Mouse (Mus musculus) mouse trophoblast stem cell (cell line): ENCODE results near the gene Klrk1.
"Not testable (repeated sequence)": the region's sequence is repeated elsewhere in the genome, so short reads cannot be mapped to it uniquely, and the experiment has no call there.

ENCODE experiments used
- in situ Hi-C, 2 experiments: fragments of 300-500 bp; cut with MseI, MboI; formaldehyde crosslinking; loops; 2 replicates in 1 of 2; 3 replicates in 1 of 2; pipeline ENCODE4 v1.15.1; 2025

Klrk1 gene

DNA sequence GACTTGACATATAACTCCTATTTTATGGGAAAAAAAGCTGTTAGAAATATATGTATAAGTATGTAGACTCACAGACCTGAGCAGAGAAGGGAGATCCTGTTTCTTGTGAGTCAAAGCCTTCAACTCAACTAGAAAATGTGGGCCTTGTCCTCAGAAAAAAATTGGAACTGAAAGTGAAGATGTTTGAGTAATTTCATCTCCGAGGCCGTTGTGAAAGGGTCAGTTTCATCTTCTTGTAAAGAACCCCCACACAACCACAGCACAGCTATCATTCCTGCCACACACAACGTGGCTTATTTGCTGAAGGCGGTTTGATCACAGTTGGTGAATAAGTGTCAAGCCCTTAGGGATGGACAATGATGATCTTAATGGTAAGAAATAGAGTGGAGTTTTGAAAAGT is at the start of gene Klrk1:
Gene Klrk1 (minus strand): TSS at position 130 of the 400 bp plus-strand sequence.
- in situ Hi-C loops, result no loop called here

DNA sequence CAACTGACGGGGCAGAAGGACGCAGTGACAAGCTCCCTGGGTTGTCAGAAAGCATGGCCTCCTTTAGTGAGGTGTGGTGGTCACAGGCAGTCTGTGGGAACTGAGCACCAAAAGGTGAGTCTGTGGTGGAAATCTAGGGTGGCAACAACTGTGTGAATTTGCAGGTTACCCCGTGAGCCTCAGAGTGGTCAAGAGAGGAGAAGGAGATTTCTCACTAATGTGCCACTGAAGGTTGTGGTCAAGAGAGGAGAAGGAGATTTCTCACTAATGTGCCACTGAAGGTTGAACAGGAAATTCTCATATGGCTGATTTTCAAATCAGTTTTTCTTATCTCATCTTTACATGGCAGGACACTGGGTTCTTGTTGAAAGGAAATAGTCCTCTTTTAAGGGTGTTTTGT is 37.6 kb upstream of the Klrk1 start:
- in situ Hi-C loops, result not testable (repeated sequence)

DNA sequence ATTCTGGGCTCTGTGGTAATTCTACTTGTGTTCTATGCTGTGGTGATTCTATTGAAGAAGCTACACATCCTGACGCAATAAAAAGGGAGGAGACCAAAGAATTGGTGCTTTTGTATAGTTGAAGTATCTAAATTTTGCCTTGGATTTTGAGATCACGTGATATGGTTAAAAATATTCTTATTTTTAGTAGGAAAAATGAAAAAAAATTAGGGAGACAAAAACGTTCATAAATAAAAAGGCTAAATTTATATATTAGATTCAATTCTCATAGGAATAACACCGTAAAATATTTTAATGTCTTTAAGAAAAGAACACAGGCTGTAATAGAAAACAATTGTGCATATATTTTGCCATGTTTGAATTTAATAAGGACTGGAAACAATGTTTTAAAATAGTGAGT is 36.9 kb upstream of the Klrk1 start, which contains the start of gene Klrc2:
Gene Klrc2 (minus strand): TSS at position 101 of the 400 bp plus-strand sequence.
- in situ Hi-C loops, result not testable (repeated sequence)

DNA sequence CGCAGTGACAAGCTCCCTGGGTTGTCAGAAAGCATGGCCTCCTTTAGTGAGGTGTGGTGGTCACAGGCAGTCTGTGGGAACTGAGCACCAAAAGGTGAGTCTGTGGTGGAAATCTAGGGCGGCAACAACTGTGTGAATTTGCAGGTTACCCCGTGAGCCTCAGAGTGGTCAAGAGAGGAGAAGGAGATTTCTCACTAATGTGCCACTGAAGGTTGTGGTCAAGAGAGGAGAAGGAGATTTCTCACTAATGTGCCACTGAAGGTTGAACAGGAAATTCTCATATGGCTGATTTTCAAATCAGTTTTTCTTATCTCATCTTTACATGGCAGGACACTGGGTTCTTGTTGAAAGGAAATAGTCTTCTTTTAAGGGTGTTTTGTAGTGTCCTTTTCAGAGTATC is 20.4 kb upstream of the Klrk1 start:
- in situ Hi-C loops, result not testable (repeated sequence)

DNA sequence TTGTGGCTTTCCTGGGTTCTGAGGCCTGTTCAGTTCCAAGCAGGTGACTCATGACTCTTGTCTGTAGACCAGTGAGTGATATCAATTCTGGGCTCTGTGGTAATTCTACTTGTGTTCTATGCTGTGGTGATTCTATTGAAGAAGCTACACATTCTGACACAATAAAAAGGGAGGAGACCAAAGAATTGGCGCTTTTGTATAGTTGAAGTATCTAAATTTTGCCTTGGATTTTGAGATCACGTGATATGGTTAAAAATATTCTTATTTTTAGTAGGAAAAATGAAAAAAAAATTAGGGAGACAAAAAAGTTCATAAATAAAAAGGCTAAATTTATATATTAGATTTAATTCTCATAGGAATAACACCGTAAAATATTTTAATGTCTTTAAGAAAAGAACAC is 19.6 kb upstream of the Klrk1 start, which contains the start of gene Klrc3:
Gene Klrc3 (minus strand): TSS at position 101 of the 400 bp plus-strand sequence.
- in situ Hi-C loops, result not testable (repeated sequence)

DNA sequence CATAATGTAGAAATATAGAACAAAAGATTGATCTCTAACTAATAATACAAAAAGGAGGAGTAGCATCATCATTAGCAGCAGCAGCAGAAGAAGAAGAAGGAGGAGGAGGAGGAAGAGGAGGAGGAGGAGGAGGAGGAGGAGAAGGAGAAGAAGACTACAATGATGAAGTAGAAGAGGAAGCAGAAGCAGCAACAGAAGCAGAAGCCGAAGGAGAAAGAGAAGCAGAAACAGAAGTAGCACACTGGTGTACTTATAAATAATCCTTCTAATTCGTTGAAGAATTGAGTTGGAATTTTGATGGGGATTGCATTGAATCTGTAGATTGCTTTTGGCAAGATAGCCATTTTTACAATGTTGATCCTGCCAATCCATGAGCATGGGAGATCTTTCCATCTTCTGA is 7.4 kb upstream of the Klrk1 start:
- in situ Hi-C loops, result not testable (repeated sequence)

DNA sequence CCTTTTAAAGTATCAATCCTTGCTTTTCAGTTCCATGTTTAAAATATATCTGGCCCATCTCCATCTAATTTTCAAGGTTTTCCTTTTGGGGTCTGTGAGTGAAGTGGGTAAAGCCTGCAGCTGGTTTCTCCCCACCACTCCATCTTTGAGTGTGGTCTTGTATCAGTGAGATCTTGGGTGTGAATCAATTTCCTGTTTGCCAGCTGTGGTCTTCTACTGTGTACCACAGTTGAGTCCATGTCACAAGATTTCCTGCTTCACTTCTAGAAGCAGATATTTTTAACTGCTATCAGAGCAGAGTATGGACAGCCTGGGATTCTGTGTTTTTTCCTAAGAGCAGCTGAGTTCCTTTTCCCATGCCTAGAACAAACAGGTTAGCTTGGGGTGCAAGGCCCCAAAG is 15.3 kb downstream of the Klrk1 start:
- in situ Hi-C loops, result no loop called here

DNA sequence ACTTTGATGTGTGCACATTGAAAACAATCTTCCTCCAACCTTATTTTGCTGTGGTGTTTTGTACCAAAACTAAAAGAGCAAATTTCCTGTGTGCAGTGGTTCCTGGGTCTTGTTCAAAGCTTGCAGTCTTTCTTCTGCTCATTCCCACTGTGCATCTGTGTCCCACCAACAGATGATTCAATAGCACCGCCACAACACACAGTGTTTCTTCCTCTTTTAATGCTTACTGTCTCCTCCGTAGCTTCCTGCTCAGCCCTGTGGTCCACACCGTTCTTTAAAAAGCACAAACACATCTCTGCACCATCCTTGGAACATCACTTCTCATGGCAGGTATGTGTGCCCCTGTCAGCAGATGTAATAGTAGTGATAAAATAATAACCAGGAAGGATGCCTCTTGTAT is 32.2 kb downstream of the Klrk1 start, which contains the start of gene Klrd1:
Gene Klrd1 (plus strand): TSS at position 275 of the 400 bp plus-strand sequence.
- in situ Hi-C loops, result no loop called here

DNA sequence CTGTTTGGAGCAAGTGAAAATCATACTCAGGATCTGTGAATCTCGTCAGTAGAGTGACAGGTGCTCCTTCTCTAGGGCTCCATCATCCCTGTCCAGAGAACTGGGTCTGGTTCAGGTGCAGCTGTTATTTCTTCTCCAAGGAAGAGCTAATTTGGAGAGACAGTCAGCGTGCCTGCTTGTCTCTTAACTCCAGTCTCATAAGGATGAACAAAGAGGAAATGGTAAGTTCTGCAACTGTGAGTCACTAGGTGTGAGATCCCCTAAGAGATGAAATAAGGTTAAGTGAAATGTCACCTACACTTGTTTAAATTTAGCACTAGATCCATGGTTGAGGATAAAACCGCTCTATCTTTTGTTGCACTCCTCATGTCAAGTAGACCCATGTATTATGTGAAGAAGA is 40.6 kb downstream of the Klrk1 start:
- in situ Hi-C loops, result no loop called here

DNA sequence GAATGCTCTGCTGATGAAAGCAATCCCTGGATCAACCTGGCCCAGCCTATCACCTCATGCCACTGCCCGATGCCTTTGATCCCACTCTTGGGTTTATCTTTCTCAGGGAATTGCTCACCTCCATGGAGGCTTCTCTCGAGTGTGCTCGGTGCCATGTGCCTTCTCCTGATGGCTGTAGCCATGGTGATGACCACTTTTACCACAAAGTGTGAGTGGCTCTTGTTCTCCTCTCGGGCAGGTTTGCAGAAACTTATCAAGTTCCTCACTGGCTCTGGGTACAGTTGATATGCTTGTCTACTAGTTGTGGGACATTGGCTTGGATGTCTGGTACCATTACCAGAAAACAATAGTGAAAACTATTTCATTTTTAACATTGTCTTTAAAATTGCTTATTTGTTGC is 41.8 kb downstream of the Klrk1 start:
- in situ Hi-C loops, result no loop called here

DNA sequence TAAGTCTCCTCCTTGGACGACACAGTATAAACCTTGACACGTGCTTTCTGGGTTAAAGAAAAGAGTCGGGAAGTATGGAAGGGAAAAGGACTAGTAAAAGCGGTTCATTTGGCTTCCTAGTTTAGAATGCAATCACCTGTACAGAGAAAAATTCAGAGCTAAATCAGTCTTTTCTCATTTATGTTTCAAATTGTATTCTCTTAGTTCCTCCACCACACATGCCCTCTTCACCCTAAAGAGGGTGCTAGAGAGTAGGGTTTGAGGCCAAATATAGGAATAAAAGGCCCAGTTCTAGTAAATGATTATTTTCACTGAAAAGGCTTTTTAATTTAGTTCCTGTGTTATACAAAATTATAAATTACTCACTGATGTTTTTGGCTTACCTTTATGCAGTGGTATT is 42.4 kb downstream of the Klrk1 start:
- in situ Hi-C loops, result no loop called here

DNA sequence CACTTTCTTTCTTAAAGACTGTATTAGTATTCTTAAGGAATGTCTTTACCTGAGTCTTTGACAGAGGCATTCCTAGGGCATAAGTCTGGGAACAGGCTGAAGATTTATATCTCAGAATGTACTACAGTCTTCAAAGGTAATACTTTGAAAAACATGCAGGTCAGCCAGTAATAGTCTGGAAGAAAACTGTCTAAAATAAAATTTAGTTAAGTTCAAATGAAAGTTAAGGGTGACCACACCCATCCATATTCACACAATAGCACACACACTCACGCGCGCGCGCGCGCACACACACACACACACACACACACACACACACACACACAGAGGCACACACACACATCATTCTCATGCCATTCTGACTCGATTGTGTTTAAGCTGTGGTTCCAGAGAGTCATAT is 46.1 kb downstream of the Klrk1 start, which contains the start of gene Klre1:
Gene Klre1 (plus strand): TSS at position 301 of the 400 bp plus-strand sequence.
- in situ Hi-C loops, result no loop called here

DNA sequence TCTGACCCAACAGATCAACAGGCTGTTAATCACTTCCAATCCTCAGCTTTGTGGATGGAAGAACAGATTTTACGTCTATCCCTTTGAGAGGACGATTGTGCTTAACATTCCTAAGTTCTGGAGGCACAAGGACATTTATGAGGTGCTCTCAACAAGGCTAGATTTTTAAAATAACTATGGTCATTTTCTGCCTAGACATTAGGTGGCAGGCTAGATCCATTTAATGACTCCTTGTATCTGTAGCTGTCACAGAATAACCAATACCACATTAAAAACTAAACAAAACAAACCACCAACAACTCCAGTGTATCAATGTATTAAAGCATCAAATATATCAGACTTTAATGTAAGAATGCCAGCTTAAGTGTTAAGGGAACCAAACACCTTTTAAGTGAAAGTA is 48.3 kb downstream of the Klrk1 start:
- in situ Hi-C loops, result no loop called here

DNA sequence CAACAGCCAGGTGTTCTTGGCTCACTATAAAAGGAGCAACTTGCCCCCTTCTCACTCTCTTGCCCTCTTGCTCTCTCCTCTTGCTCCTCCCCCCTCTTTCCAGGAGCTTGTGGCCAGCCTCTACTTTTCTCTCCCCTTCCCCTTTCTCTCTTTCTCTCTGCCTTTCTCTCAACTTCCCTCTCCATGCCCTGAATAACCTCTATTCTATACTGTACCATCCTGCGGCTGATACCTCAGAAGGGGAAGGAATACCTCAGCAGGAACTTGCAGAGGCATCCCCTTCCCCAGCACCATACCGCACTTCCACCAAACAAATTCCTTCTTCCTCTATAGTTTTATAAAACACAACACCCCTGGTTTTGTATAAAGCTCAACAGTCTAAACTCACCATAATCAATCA is 58.4 kb downstream of the Klrk1 start:
- in situ Hi-C loops, result no loop called here
